Mouse (Mus musculus) CH12F3 (cell line): ENCODE measurements around the gene Rnf151.

ENCODE experiments used
- in situ Hi-C: fragments of 300-500 bp; cut with MboI; formaldehyde crosslinking; loops from 2 replicates; pipeline ENCODE4 v1.14.3; 2020; ENCODE audit warnings: low sequenced_read_pairs

The Rnf151 gene

GRCm38 (mm10) chr17:24706982-24707800 lies 10.7 kb downstream of the Rnf151 start, which contains the start of gene Tbl3:
Tbl3 (minus strand) TSS chr17:24707660.
- in situ Hi-C loops, result no loop called here

- in situ Hi-C loops, result no loop called here
These were observed 12.0 kb downstream of the Rnf151 start for GRCm38 (mm10) chr17:24705821-24706220.

- in situ Hi-C loops, result no loop called here
These were observed 16.6 kb downstream of the Rnf151 start for GRCm38 (mm10) chr17:24701251-24701650.

- in situ Hi-C loops, result no loop called here
These were observed 18.4 kb downstream of the Rnf151 start for GRCm38 (mm10) chr17:24699473-24699872.

GRCm38 (mm10) chr17:24698715-24699114 lies 19.1 kb downstream of the Rnf151 start:
- in situ Hi-C loops, result no loop called here

GRCm38 (mm10) chr17:24697985-24698384 lies 19.9 kb downstream of the Rnf151 start:
- in situ Hi-C loops, result no loop called here

- in situ Hi-C loops, result no loop called here
These were observed 21.7 kb downstream of the Rnf151 start, which contains the start of the genes Gfer and Noxo1 for GRCm38 (mm10) chr17:24696011-24696697. Gfer (minus strand) TSS chr17:24696156. Noxo1 (plus strand) TSS chr17:24696234.

GRCm38 (mm10) chr17:24695326-24696010 lies 22.4 kb downstream of the Rnf151 start:
- in situ Hi-C loops, result no loop called here

- in situ Hi-C loops, result no loop called here
These were observed 25.5 kb downstream of the Rnf151 start for GRCm38 (mm10) chr17:24692385-24692784.

- in situ Hi-C loops, result no loop called here
These were observed 28.4 kb downstream of the Rnf151 start, which contains the start of gene Syngr3 for GRCm38 (mm10) chr17:24689251-24690081. Syngr3 (minus strand) TSS chr17:24689955.

- in situ Hi-C loops, result no loop called here
These were observed 30.3 kb downstream of the Rnf151 start for GRCm38 (mm10) chr17:24687599-24687998.

- in situ Hi-C loops, result no loop called here
These were observed 30.7 kb downstream of the Rnf151 start for GRCm38 (mm10) chr17:24687146-24687595.

GRCm38 (mm10) chr17:24686514-24686913 lies 31.3 kb downstream of the Rnf151 start:
- in situ Hi-C loops, result no loop called here

GRCm38 (mm10) chr17:24677500-24678080 lies 40.3 kb downstream of the Rnf151 start:
- in situ Hi-C loops, result no loop called here

- in situ Hi-C loops, result no loop called here
These were observed 41.0 kb downstream of the Rnf151 start for GRCm38 (mm10) chr17:24676877-24677276.

- in situ Hi-C loops, result no loop called here
These were observed 41.7 kb downstream of the Rnf151 start for GRCm38 (mm10) chr17:24676187-24676586.

- in situ Hi-C loops, result no loop called here
These were observed 43.6 kb downstream of the Rnf151 start for GRCm38 (mm10) chr17:24674277-24674676.

GRCm38 (mm10) chr17:24672141-24672540 lies 45.7 kb downstream of the Rnf151 start:
- in situ Hi-C loops, result no loop called here

GRCm38 (mm10) chr17:24671346-24671745 lies 46.5 kb downstream of the Rnf151 start:
- in situ Hi-C loops, result no loop called here
